Mouse (Mus musculus) hindbrain, postnatal 0 days (tissue): ENCODE data around the gene Grin2c. TPM values are rescaled to one million over a fixed set of nuclear protein-coding genes. Genes with fewer than 3 reads are reported as not detected.
A peak's percentile ranks its signal among the peaks of the same experiment; 100 is the strongest.

ENCODE experiments used
- ATAC-seq: fragments of 200-750 bp; cut with Nextera tagmentation; 2 replicates; pipeline ENCODE4 v1.8.0; 2017; ENCODE audit warnings: mild to moderate bottlenecking, moderate TSS enrichment, moderate library complexity
- DNase-seq: peaks from one replicate; pipeline ENCODE4 v3.0.0-alpha.2; 2015; ENCODE audit warnings: low spot score
- H3K27ac ChIP-seq: fragments of 300-500 bp; sonication (generic); 2 replicates; pipeline ENCODE4 v1.5.1; 2014; ENCODE audit warnings: mild to moderate bottlenecking
- H3K27me3 ChIP-seq: fragments of 300-500 bp; sonication (generic); 2 replicates; pipeline ENCODE4 v1.6.1; 2014; ENCODE audit warnings: low read length, mixed read lengths; ENCODE audit not compliant: insufficient read depth
- H3K36me3 ChIP-seq: fragments of 300-500 bp; sonication (generic); 2 replicates; pipeline ENCODE4 v1.6.1; 2014; ENCODE audit warnings: low read length, mixed read lengths; ENCODE audit not compliant: insufficient read depth
- H3K4me1 ChIP-seq: fragments of 300-500 bp; sonication (generic); 2 replicates; pipeline ENCODE4 v1.6.1; 2014; ENCODE audit warnings: antibody characterized with exemption, low read length, mixed read lengths; ENCODE audit not compliant: insufficient read depth
- H3K4me2 ChIP-seq: fragments of 300-500 bp; sonication (generic); 2 replicates; pipeline ENCODE4 v1.6.1; 2014; ENCODE audit warnings: low read depth, mild to moderate bottlenecking, low read length, moderate library complexity, mixed read lengths
- H3K4me3 ChIP-seq: fragments of 300-500 bp; sonication (generic); 2 replicates; pipeline ENCODE4 v1.5.1; 2014; ENCODE audit warnings: low read length
- H3K9ac ChIP-seq: fragments of 300-500 bp; sonication (generic); replicated peaks from 2 replicates; pipeline ENCODE4 v1.6.1; 2014; ENCODE audit warnings: mild to moderate bottlenecking, low read length, moderate library complexity, mixed read lengths
- H3K9me3 ChIP-seq: fragments of 300-500 bp; sonication (generic); 2 replicates; pipeline ENCODE4 v1.6.1; 2016; ENCODE audit warnings: low read length, mixed read lengths
- CTCF ChIP-seq: IDR thresholded peaks from 2 replicates; pipeline ENCODE4 v1.5.1; 2016; ENCODE audit warnings: antibody characterized with exemption, control low read depth, low read depth
- WGBS: fragments of 180-500 bp; shearing (Covaris S2); extraction: QIAGEN DNeasy Blood & Tissue Kit; methylation state at CpG from one replicate; pipeline ENCODE4 v1.1.7; 2014; 5-methylcytosine and 5-hydroxymethylcytosine counted together
- polyA plus RNA-seq: library from polyadenylated mRNA; unstranded; fragments of >200 nt; fragmentation: Nextera tagmentation; extraction: Ambion mirVana; gene quantifications from 2 replicates; pipeline ENCODE4 v1.2.1, GENCODE M21; 2015
- total RNA-seq: library from RNA; depleted of rRNA; stranded (reverse); fragments of >200 nt; gene quantifications from 2 replicates; pipeline ENCODE4 v1.2.3, GENCODE M21; 2014

Gene Grin2c
- total and polyA plus RNA-seq, 2 experiments from 2014 or later: 1.0 to 7.1 TPM

GRCm38 (mm10) chr11:115271481-115271880 lies 4.4 kb upstream of the Grin2c start:
- H3K36me3 ChIP-seq: peaks cover 13% of the 10 kb centered on the region
- H3K27ac ChIP-seq: no peak overlapping the region
- DNase-seq: no peak
- H3K27me3 ChIP-seq: peaks cover 28% of the 10 kb centered on the region
- no peak for ATAC-seq
- WGBS: 70% methylated on average over 10 of the region's 10 CpGs
- peaks cover 17% of the 10 kb centered on the region; the same call in 1 of the 2 replicates for H3K4me1 ChIP-seq
- no peak overlapping the region for H3K9ac ChIP-seq
- no peak overlapping the region for H3K4me3 ChIP-seq
- H3K9me3 ChIP-seq: no peaks in the 10 kb centered on the region
- no peak overlapping the region for H3K4me2 ChIP-seq
- no peak for TF ChIP-seq CTCF

- DNase-seq: no peak
- no peak overlapping the region for H3K9ac ChIP-seq
- H3K4me3 ChIP-seq: no peak overlapping the region
- 79% methylated on average over 9 of the region's 9 CpGs for WGBS
- no peak for ATAC-seq
- H3K27ac ChIP-seq: no peak overlapping the region
- H3K4me1 ChIP-seq: peaks cover 18% of the 10 kb centered on the region; the same call in 1 of the 2 replicates
- peaks cover 32% of the 10 kb centered on the region for H3K27me3 ChIP-seq
- H3K9me3 ChIP-seq: no peaks in the 10 kb centered on the region
- no peak overlapping the region for H3K4me2 ChIP-seq
- H3K36me3 ChIP-seq: peaks cover 13% of the 10 kb centered on the region
- TF ChIP-seq CTCF: no peak
These were observed 4.0 kb upstream of the Grin2c start for GRCm38 (mm10) chr11:115271052-115271451.

- Histone ChIP-seq H3K4me1 (peaks cover 11% of the 10 kb centered on the region; the same call in 1 of the 2 replicates), H3K36me3 (peaks cover 13% of the 10 kb centered on the region), H3K9me3 (no peaks in the 10 kb centered on the region), H3K9ac (no peak overlapping the region), H3K27me3 (peaks cover 39% of the 10 kb centered on the region), H3K4me2 (no peak overlapping the region), H3K27ac (no peak overlapping the region), H3K4me3 (no peak overlapping the region)
- ATAC-seq (peak; percentile 47; the same call in 1 of the 2 replicates), DNase-seq (peak; percentile 91)
- WGBS: 29% methylated on average over 19 of the region's 19 CpGs
- TF ChIP-seq CTCF: peak; percentile 97
These were observed 3.3 kb upstream of the Grin2c start for GRCm38 (mm10) chr11:115270148-115270861.

GRCm38 (mm10) chr11:115269330-115270066 lies 2.5 kb upstream of the Grin2c start:
- no peak overlapping the region for H3K27ac ChIP-seq
- no peak overlapping the region for H3K4me2 ChIP-seq
- 85% methylated on average over 27 of the region's 27 CpGs for WGBS
- peaks cover 13% of the 10 kb centered on the region for H3K4me1 ChIP-seq
- H3K4me3 ChIP-seq: no peak overlapping the region
- no peak overlapping the region for H3K9ac ChIP-seq
- no peaks in the 10 kb centered on the region for H3K9me3 ChIP-seq
- H3K36me3 ChIP-seq: peaks cover 13% of the 10 kb centered on the region
- no peak for TF ChIP-seq CTCF
- peaks cover 45% of the 10 kb centered on the region for H3K27me3 ChIP-seq
- DNase-seq (no peak), ATAC-seq (no peak)

- TF ChIP-seq CTCF: no peak
- H3K4me1 ChIP-seq: peaks cover 13% of the 10 kb centered on the region
- H3K4me3 ChIP-seq: no peak overlapping the region
- H3K9me3 ChIP-seq: no peaks in the 10 kb centered on the region
- H3K27me3 ChIP-seq: peaks cover 50% of the 10 kb centered on the region
- no peak overlapping the region for H3K4me2 ChIP-seq
- no peak for ATAC-seq
- 67% methylated on average over 11 of the region's 11 CpGs for WGBS
- H3K27ac ChIP-seq: no peak overlapping the region
- H3K9ac ChIP-seq: no peak overlapping the region
- no peak for DNase-seq
- H3K36me3 ChIP-seq: peaks cover 13% of the 10 kb centered on the region
These were observed 915 bp upstream of the Grin2c start for GRCm38 (mm10) chr11:115267958-115268357.

GRCm38 (mm10) chr11:115266400-115266778 lies 654 bp downstream of the Grin2c start:
- Histone ChIP-seq H3K9ac (peak overlapping the region; percentile 40; the same call in 1 of the 2 replicates), H3K27me3 (peaks cover 55% of the 10 kb centered on the region), H3K4me1 (peaks cover 13% of the 10 kb centered on the region), H3K36me3 (peaks cover 13% of the 10 kb centered on the region), H3K27ac (no peak overlapping the region), H3K4me3 (peak overlapping the region; percentile 38), H3K4me2 (peak overlapping the region; percentile 61), H3K9me3 (no peaks in the 10 kb centered on the region)
- TF ChIP-seq CTCF: no peak
- DNase-seq: no peak
- no peak for ATAC-seq
- 3% methylated on average over 22 of the region's 22 CpGs for WGBS
